Mouse (Mus musculus) midbrain, embryonic 10.5 days (tissue): ENCODE data around the gene Lgi4. TPM values are rescaled to one million over a fixed set of nuclear protein-coding genes. Genes with fewer than 3 reads are reported as not detected.

ENCODE experiments used
- DNase-seq: peaks from one replicate; pipeline ENCODE4 v3.0.0-alpha.2; 2017; ENCODE audit warnings: low spot score
- H3K27ac ChIP-seq: fragments of 300-500 bp; sonication (generic); replicated peaks from 2 replicates; pipeline ENCODE4 v1.5.1; 2016; ENCODE audit warnings: mild to moderate bottlenecking
- H3K27me3 ChIP-seq: fragments of 300-500 bp; sonication (generic); 2 replicates; pipeline ENCODE4 v1.6.1; 2016; ENCODE audit warnings: low read depth, mild to moderate bottlenecking; ENCODE audit not compliant: poor library complexity, severe bottlenecking
- H3K36me3 ChIP-seq: fragments of 300-500 bp; sonication (generic); 2 replicates; pipeline ENCODE4 v1.6.1; 2016; ENCODE audit warnings: mild to moderate bottlenecking, moderate library complexity
- H3K4me1 ChIP-seq: fragments of 300-500 bp; sonication (generic); 2 replicates; pipeline ENCODE4 v1.6.1; 2016
- H3K4me3 ChIP-seq: fragments of 300-500 bp; sonication (generic); 2 replicates; pipeline ENCODE4 v1.5.1; 2016; ENCODE audit warnings: mild to moderate bottlenecking, moderate library complexity
- H3K9me3 ChIP-seq: fragments of 300-500 bp; sonication (generic); replicated peaks from 2 replicates; pipeline ENCODE4 v1.6.1; 2016; ENCODE audit warnings: mild to moderate bottlenecking
- WGBS: fragments of 180-500 bp; shearing (Covaris S2); methylation state at CpG from one replicate; pipeline ENCODE4 v1.1.7; 2016; 5-methylcytosine and 5-hydroxymethylcytosine counted together
- polyA plus RNA-seq: library from polyadenylated mRNA; unstranded; fragments of >200 nt; fragmentation: Nextera tagmentation; extraction: Ambion mirVana; gene quantifications from 2 replicates; pipeline ENCODE4 v1.2.1, GENCODE M21; 2016

Gene Lgi4
- polyA plus RNA-seq, 1 experiment from 2014 or later = 1.2 TPM

DNA sequence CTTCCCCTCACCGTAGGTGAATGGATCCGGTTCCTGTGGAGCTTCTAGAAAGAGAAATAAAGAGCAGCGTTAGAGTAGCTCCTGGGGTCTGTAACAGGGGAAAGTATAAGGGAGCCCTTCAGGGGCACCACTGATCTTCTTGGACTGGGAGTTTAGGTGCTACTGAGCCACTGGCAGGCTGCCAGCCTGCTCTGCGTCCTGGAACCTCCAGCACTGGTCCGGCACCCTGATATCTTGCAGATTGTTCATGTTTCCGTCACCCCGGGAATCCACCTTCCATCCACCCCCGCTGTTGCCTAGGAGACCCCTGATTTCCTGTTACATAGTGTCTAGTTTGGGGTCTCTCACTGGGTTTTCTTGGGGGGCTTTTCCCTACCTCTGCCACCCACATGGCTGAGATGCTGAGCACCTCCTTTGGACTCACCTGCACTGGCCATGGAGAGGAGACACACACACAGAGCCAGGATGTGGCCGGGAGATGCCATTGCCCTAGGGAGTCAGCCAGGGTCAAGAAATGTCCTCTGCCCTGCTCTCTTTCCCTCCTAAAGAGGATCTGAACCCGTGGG, 5.2 kb upstream of the Lgi4 start:
- 31% methylated on average over 10 of the region's 10 CpGs for WGBS
- DNase-seq = no peak
- Histone ChIP-seq H3K36me3 (no peaks in the 10 kb centered on the region), H3K9me3 (no peaks in the 10 kb centered on the region), H3K4me1 (peaks cover 61% of the 10 kb centered on the region), H3K27me3 (peaks cover 70% of the 10 kb centered on the region), H3K4me3 (no peak overlapping the region), H3K27ac (no peak overlapping the region)

DNA sequence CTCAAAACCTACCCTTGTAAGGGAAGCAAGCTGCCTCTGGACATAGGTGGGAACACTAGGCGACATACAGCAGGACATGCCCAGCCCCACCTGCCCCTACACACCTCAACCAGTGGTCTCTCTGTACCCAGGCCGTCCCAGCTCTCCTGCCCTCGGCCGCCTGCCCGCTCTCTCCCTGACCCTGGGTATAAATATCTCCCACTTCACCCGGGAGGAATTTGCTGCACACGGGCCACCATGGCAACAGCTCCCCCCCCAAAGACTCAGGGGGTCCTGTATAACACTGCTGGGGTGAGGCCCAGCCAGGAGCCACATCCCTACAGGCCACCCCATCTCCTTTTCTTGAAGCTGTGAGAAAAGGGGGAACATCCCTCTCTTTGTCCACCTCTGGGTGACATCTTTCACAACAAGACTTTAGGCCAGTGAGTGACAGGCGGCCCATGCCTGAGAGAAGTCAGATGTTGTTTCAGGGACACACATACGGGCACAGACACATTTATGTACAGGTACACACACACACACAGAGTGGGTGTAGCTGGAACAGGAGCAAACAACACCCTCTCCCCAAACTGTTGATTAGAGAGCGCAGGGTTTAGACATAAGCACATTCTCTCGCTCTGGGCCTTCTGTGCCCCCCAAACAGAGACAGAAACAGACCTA, 4.4 kb upstream of the Lgi4 start:
- H3K27me3 ChIP-seq = peaks cover 62% of the 10 kb centered on the region
- no peaks in the 10 kb centered on the region for H3K36me3 ChIP-seq
- H3K4me3 ChIP-seq = no peak overlapping the region
- DNase-seq = no peak
- H3K27ac ChIP-seq = no peak overlapping the region; the same call in 1 of the 2 replicates
- H3K4me1 ChIP-seq = peaks cover 63% of the 10 kb centered on the region
- 45% methylated on average over 11 of the region's 11 CpGs for WGBS
- H3K9me3 ChIP-seq = no peaks in the 10 kb centered on the region

DNA sequence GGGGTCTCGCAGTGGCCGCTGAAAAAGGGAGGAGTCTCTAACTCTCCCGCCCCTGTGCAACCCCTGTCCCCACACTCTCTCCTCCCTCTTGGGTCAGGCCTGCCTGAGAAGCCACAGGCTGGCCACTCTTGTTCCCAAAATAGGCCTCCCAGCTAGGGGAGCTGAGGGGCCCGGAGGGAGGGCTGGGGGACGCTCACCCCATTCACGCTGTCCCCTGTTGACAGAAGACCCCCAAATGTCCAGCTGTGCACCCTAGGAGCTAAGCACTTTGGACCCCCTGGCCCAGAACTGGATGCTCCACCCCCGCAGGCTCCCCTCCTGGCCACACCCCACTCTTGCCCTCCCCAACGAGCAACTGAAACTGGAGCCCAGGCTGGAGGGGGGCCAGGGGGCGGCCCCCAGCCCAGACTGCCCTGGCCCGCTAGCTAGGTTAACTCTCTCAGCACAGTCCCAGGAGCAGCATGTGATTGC, 3.8 kb upstream of the Lgi4 start:
- Histone ChIP-seq H3K4me1 (peaks cover 63% of the 10 kb centered on the region), H3K27ac (peak overlapping the region; percentile 71; the same call in 1 of the 2 replicates), H3K36me3 (no peaks in the 10 kb centered on the region), H3K27me3 (peaks cover 56% of the 10 kb centered on the region), H3K4me3 (no peak overlapping the region), H3K9me3 (no peaks in the 10 kb centered on the region)
- 6% methylated on average over 8 of the region's 10 CpGs for WGBS
- DNase-seq = no peak

DNA sequence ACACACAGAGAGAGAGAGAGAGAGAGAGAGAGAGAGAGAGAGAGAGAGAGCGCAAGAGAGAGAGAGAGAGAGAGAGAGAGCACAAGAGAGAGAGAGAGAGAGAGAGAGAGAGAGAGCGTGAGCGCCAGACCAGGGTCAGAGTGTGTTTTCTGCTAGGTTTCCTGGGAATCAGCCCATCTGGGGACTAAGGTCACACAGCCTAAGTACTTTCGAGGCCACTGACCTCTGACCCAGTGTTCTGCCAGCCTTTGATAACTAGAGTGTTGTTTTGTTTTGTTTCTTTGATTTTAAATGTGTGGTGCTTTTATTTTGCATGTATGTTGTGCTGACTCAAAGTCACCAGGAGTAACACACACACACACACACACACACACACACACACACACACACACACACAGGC, 3.3 kb upstream of the Lgi4 start:
- DNase-seq = no peak
- Histone ChIP-seq H3K27me3 (peaks cover 51% of the 10 kb centered on the region), H3K4me3 (no peak overlapping the region), H3K27ac (no peak overlapping the region), H3K9me3 (no peaks in the 10 kb centered on the region), H3K4me1 (peaks cover 58% of the 10 kb centered on the region), H3K36me3 (no peaks in the 10 kb centered on the region)
- 25% methylated on average over 3 of the region's 4 CpGs for WGBS

DNA sequence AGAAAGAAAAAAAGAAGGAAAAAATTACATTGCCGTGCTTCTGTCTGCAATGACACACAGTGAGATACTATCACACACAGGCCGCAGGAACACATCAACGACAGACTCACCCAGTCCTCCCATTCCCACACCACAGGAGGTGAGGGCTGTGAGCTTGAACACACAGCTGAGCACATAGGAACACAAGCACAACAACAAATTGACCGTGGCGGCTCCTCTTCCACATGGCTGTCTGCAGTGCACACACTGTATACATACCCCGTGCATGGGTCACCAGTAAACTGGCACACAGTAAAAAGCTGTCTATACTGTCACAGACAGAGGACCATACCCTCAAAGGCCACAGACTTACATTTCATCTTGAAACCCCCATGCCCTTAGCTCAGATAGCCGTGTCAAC, 2.7 kb upstream of the Lgi4 start:
- H3K4me3 ChIP-seq = no peak overlapping the region
- H3K36me3 ChIP-seq = no peaks in the 10 kb centered on the region
- peaks cover 52% of the 10 kb centered on the region for H3K4me1 ChIP-seq
- peaks cover 45% of the 10 kb centered on the region for H3K27me3 ChIP-seq
- H3K9me3 ChIP-seq = no peaks in the 10 kb centered on the region
- 83% methylated on average over 7 of the region's 7 CpGs for WGBS
- H3K27ac ChIP-seq = no peak overlapping the region
- no peak for DNase-seq

DNA sequence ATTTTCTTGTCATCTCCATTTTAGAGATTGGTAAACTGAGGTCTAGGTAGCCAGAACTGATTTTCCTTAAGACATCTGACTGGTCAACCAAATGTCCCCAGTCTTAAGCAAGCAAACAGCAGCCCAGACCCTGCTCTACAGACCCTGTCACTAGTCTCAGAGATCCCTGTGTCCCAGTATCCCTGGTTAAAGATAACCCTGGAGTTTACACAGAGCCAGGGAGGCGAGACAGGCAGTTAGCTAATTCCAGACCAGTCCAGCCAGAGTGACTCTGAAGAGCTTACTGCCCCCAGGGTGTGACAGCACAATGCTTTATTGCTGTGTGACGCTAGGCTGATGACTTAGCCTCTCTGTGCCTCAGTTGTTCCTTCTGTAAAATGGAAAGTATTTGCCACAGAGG, 2.1 kb upstream of the Lgi4 start, which contains the start of gene Fxyd1:
Gene Fxyd1 (minus strand): TSS at position 129 of the 400 bp plus-strand sequence.
- DNase-seq = no peak
- WGBS = 65% methylated on average over 2 of the region's 2 CpGs
- H3K27ac ChIP-seq = no peak within 1 kb of the TSS
- no peaks in the 10 kb centered on the region for H3K36me3 ChIP-seq
- no peak within 1 kb of the TSS for H3K4me3 ChIP-seq
- no peaks in the 10 kb centered on the region for H3K9me3 ChIP-seq
- peaks cover 46% of the 10 kb centered on the region for H3K4me1 ChIP-seq
- peaks cover 39% of the 10 kb centered on the region for H3K27me3 ChIP-seq

DNA sequence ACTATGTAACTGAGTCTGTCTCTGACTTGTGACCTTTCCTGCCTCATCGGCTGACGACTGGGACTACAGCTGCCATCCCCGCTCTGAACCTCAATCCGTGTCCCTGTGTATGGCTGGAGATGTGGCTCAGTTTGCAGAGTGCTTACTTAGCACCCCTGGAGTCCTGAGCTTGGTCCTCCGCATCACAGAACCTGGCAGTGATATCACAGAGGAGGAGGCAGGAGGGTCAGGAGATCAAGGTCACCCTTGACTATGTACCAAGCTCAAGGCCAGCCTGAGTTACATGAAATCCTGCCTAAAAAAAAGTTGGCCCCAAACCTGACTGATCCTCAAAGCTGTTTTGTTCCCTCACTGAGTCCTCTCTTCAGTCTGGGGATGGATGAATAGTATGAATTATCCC, 1.4 kb upstream of the Lgi4 start:
- Histone ChIP-seq H3K27me3 (peaks cover 32% of the 10 kb centered on the region), H3K9me3 (no peaks in the 10 kb centered on the region), H3K36me3 (no peaks in the 10 kb centered on the region), H3K4me1 (peaks cover 39% of the 10 kb centered on the region), H3K4me3 (no peak overlapping the region), H3K27ac (no peak overlapping the region)
- 74% methylated on average over 5 of the region's 5 CpGs for WGBS
- DNase-seq = no peak

DNA sequence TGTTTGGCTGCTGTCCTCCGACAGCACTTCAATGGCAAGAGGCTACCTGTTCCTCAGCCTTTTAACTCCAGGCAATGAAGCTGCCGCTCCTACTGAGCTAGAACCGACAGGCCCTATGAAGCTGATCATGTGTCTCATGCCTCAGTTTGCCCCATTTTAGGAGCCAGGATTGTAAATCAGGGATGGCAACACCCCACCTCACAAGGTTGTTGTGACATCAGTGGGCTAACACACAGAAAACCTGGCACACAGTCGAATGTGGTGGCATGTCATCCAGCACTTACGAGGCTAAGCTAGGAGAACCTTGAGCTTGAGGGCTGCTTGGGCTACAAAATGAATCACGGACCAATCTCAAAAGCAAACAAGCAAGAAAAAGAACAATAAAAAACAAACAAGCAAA, 931 bp upstream of the Lgi4 start:
- Histone ChIP-seq H3K4me3 (no peak overlapping the region), H3K4me1 (peaks cover 34% of the 10 kb centered on the region), H3K36me3 (no peaks in the 10 kb centered on the region), H3K9me3 (no peaks in the 10 kb centered on the region), H3K27me3 (peaks cover 28% of the 10 kb centered on the region), H3K27ac (no peak overlapping the region)
- WGBS = 89% methylated on average over 6 of the region's 6 CpGs
- no peak for DNase-seq

DNA sequence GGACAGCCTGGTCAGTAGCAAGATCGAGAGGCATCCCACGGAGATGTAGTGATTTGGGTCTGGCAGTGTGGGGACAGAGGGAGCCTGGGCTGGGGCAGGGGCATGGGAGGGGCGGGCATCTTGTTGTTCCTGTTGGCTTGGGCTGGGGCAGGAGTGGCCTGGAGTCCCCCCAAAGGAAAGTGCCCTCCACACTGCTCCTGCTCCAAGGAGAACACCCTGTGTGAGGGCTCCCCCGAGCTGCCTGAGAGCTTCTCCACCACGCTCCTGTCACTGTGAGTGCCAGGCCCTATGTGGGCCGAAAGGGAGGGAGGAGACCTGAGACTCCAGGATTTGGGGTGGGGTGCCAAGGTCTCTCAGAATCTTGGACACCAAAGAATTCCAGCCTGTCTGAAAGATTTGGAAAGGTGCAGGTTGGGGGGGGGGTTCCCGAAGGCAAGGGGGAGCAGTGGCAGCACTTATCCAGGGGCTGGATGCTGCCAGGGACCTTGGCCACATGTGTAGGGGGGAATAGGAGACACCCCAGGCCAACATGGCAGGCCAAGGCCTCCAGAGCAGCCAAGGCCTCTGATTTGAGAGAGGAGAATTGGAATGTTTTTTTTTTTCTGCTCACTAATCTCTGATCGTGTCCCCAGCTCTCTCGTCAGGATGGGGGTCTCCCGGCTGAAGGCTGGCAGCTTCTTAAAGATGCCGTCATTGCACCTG, 928 bp downstream of the Lgi4 start:
- whole genome bisulfite sequencing = 65% methylated on average over 11 of the region's 11 CpGs
- Histone ChIP-seq H3K4me1 (peaks cover 22% of the 10 kb centered on the region), H3K27ac (peak overlapping the region; percentile 79), H3K27me3 (peaks cover 9% of the 10 kb centered on the region; the same call in 1 of the 2 replicates), H3K4me3 (no peak overlapping the region), H3K9me3 (no peaks in the 10 kb centered on the region), H3K36me3 (no peaks in the 10 kb centered on the region)
- no peak for DNase-seq

DNA sequence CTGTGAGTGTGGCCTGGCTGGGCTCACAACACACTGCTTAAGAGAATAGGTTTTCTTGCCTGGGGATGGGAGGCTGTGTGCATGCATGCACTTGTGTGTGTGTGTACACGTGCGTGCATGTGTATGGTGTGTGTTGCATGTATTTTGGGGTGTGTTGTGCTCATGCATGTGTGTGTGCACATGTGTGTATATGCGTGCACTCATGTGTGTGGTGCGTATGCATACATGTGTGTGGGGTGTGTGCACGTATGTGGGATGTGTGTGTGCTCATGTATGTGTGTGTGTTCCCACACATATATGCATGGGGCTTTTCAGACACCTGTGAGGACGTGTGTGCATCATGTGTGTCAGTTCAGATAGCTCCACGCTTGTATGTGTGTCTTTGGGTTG, 1.5 kb downstream of the Lgi4 start:
- DNase-seq = no peak
- no peak overlapping the region for H3K4me3 ChIP-seq
- H3K4me1 ChIP-seq = peaks cover 17% of the 10 kb centered on the region
- no peaks in the 10 kb centered on the region for H3K9me3 ChIP-seq
- 86% methylated on average over 7 of the region's 7 CpGs for WGBS
- no peaks in the 10 kb centered on the region for H3K36me3 ChIP-seq
- H3K27me3 ChIP-seq = peaks cover 4% of the 10 kb centered on the region; the same call in 1 of the 2 replicates
- H3K27ac ChIP-seq = peak overlapping the region; percentile 79

DNA sequence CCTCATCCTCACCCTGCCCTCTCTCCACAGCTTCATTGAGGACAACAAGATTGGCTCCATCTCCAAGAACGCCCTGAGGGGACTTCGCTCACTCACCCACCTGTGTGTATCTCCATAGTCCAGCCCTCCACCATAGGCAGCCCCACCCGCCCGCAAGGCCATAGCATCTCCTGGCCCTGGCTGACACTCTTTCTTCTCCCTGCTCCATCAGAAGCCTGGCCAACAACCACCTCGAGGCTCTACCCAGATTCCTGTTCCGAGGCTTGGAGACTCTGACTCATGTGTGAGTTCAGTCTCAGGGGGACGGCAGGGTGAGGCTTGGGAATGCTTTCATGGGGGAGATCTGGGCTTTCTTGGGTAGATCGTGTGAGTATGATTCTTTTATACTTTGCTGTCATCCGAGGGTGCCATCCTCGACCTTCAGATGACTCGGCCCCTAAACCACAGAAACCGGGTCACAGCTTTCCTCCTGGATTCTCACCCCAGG, 4.0 kb downstream of the Lgi4 start:
- no peaks in the 10 kb centered on the region for H3K9me3 ChIP-seq
- no peaks in the 10 kb centered on the region for H3K36me3 ChIP-seq
- 85% methylated on average over 12 of the region's 12 CpGs for WGBS

DNA sequence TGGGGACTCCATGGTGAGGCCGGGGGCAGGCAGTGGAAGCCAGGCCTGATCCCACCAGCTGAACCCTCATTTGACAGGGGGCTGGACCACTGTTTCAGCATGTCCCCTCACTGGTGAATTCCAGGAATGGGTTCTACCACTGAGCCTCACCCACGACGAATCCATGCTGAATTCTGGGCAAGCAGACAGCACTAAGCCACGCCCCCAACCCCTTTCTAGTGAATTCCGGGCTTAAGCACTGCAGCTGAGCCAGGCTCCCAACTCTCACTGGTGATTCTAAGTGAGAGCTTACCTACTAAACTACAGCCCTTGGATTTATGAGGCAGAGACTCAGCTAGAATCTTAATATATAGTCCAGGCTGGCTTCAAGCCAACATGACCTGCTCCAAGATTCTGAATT, 8.7 kb downstream of the Lgi4 start:
- 0 out of 2 replicates have a peak overlapping the region, but pooled peaks have one; percentile 49 for H3K27ac ChIP-seq
- no peak overlapping the region for H3K4me3 ChIP-seq
- H3K4me1 ChIP-seq = peaks cover 6% of the 10 kb centered on the region
- 48% methylated on average over 5 of the region's 5 CpGs for WGBS
- DNase-seq = no peak
- no peaks in the 10 kb centered on the region for H3K27me3 ChIP-seq
- H3K36me3 ChIP-seq = no peaks in the 10 kb centered on the region
- H3K9me3 ChIP-seq = no peaks in the 10 kb centered on the region

More for the DNA sequence above, 4.0 kb downstream of the Lgi4 start:
- H3K27me3 ChIP-seq = no peaks in the 10 kb centered on the region
- DNase-seq = no peak
- no peak overlapping the region for H3K27ac ChIP-seq
- peaks cover 13% of the 10 kb centered on the region for H3K4me1 ChIP-seq
- H3K4me3 ChIP-seq = no peak overlapping the region

DNA sequence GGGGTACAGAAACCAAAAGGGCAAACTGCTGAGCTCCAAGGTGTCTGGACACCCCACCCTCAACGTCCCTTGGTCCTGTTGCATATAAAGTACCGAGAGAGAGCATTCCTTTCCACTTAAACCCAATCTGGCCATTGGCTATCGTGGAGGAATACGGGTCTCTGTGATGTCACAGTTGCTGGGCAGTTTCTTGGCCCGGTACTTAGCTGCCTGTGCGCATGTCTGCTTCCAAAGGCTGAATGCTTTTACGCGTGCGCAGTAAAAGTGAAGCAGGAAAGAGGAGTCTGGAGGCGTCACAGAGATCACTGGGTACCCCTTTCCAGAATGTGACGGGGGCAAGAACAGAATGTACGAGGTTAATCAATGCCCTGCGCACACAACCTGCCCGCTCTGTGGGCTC, 10.3 kb downstream of the Lgi4 start:
- Histone ChIP-seq H3K27ac (no peak overlapping the region), H3K4me3 (no peak overlapping the region), H3K9me3 (no peaks in the 10 kb centered on the region), H3K27me3 (no peaks in the 10 kb centered on the region), H3K36me3 (no peaks in the 10 kb centered on the region), H3K4me1 (peaks cover 6% of the 10 kb centered on the region)
- WGBS = 92% methylated on average over 14 of the region's 14 CpGs
- DNase-seq = no peak
